Mouse (Mus musculus): ENCODE measurements around the gene Icam2. TPM values are rescaled to one million over a fixed set of nuclear protein-coding genes. Genes with fewer than 3 reads are reported as not detected.
"Not testable (repeated sequence)": the region's sequence is repeated elsewhere in the genome, so short reads cannot be mapped to it uniquely, and the experiment has no call there.

Icam2 gene
- polyA plus RNA-seq, 1 experiment from 2014 or later: 18.3 TPM

DNA sequence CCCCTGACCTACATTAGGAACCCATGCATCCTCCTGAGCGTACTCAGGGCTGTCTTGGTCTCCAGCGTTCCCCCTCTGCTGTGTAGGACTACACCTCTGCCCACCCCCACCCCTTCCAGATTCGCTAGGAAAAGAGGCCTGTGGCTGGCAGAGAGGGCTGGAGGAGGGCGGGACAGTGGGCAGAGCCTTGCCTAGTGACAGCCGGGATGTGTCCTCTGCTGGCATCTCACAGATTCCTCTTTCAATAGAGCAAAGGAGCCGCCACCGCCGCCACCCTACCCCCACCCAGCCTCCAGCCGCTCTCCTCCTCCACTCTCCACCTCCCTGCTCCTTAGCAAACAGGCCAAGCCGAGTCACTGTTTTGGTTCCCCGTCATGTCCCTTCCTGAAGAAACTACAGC is 23.2 kb downstream of the Icam2 start:
- H3K9ac ChIP-seq: peak overlapping the region; percentile 18; the same call in 1 of the 2 replicates
- peak; percentile 40; the same call in 1 of the 2 replicates for ATAC-seq (ENCODE audit: low read depth)
- WGBS: 8% methylated on average over 11 of the region's 11 CpGs
- no peak overlapping the region for H3K4me3 ChIP-seq
- H3K9me3 ChIP-seq: no peaks in the 10 kb centered on the region
- H3K4me1 ChIP-seq (replicated peaks): peaks cover 10% of the 10 kb centered on the region
- no peak overlapping the region for H3K27ac ChIP-seq (replicated peaks)
- no peaks in the 10 kb centered on the region for H3K36me3 ChIP-seq
- H3K27me3 ChIP-seq: no peaks in the 10 kb centered on the region
- H3K4me2 ChIP-seq: peak overlapping the region; percentile 5; the same call in 1 of the 2 replicates

DNA sequence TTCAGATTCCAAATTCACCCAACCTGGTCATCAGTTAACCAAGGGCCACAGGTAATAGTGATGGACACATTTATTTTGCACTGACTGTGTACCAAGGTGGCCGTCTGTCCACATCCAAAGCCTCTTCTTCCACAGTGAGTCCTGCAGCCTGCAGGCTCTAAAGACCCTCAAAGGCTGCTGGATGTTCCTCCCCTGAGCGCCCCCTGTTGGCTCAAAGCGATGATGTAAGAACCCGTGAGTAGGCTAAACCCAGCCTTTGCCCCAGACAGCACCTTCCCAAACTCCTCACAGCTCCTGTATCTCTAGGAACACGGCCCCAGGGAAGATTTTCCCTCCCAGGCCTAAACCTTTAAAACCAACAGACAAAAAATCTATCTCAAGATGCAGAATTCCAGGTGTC is 28.5 kb downstream of the Icam2 start:
- H3K36me3 ChIP-seq: no peaks in the 10 kb centered on the region
- H3K4me3 ChIP-seq: no peak overlapping the region
- 21% methylated on average over 5 of the region's 5 CpGs for WGBS
- no peaks in the 10 kb centered on the region for H3K27me3 ChIP-seq
- ATAC-seq (ENCODE audit: low read depth): no peak
- H3K9me3 ChIP-seq: no peaks in the 10 kb centered on the region
- no peak overlapping the region for H3K4me2 ChIP-seq
- H3K4me1 ChIP-seq (replicated peaks): no peaks in the 10 kb centered on the region
- no peak overlapping the region for H3K27ac ChIP-seq (replicated peaks)
- H3K9ac ChIP-seq: no peak overlapping the region

DNA sequence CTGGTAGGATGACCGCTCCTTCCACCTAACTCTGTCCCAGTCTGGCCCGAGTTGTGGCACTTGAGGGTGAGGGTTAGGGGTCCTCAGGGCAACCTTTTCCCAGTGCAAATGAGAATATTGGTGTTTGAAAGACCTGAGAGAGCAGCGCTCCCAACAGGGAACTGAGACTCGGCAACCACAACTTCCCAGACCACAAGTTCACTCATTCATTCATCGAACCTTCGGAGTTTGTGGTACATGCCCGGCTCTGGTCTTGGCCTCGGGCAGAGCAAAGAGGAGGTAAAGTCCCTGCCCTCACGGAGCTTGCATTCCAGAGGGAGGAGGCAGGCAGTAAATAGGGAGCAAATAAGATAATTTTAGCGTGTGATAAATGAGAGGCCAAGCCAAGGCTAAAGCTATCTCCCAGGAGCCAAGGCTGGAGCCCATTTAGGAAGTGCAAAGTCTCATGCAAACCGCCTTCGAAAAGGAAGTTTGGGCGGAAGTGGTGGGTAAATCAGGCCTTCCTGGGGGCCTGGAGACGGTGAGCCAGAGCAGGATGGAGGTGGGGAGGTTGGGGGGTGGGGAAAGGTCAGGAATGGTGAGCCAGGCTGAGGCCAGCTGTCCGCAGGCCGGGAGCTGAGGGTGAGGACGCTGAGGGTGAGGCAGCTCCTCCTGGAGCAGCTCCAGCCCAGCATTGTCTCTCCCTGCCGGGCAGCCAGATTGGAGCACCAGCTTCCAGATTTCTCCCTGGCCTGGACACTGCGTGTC is 32.3 kb downstream of the Icam2 start:
- H3K27me3 ChIP-seq: no peaks in the 10 kb centered on the region
- no peak overlapping the region for H3K9ac ChIP-seq
- ATAC-seq (ENCODE audit: low read depth): no peak
- H3K27ac ChIP-seq (replicated peaks): no peak overlapping the region
- H3K36me3 ChIP-seq: no peaks in the 10 kb centered on the region
- no peak overlapping the region for H3K4me2 ChIP-seq
- H3K9me3 ChIP-seq: no peaks in the 10 kb centered on the region
- WGBS: 73% methylated on average over 19 of the region's 19 CpGs
- no peaks in the 10 kb centered on the region for H3K4me1 ChIP-seq (replicated peaks)
- no peak overlapping the region for H3K4me3 ChIP-seq

DNA sequence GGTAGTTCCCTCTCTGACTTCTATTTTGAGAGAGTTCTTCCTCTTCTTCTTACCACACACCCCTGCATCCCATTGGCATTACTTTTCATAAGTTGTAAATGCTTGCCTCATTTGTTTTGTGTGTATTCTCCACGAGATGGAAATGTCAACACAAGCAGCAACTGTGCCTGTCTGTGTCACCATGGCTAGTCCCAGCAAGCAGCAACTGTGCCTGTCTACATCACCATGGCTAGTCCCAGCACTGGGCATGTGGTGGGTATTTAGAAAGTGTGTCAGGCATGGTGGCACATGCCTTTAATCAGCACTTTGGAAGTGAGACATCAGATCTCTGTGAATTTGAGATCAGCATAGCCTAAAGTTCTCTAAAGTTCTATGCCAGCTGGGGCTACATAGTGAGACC is 33.7 kb downstream of the Icam2 start:
- no peaks in the 10 kb centered on the region for H3K4me1 ChIP-seq (replicated peaks)
- H3K36me3 ChIP-seq: no peaks in the 10 kb centered on the region
- H3K4me2 ChIP-seq: no peak overlapping the region
- no peak for ATAC-seq (ENCODE audit: low read depth)
- WGBS: 70% methylated on average over 1 of the region's 1 CpGs
- H3K4me3 ChIP-seq: no peak overlapping the region
- H3K27me3 ChIP-seq: no peaks in the 10 kb centered on the region
- H3K9me3 ChIP-seq: no peaks in the 10 kb centered on the region
- no peak overlapping the region for H3K9ac ChIP-seq
- no peak overlapping the region for H3K27ac ChIP-seq (replicated peaks)

DNA sequence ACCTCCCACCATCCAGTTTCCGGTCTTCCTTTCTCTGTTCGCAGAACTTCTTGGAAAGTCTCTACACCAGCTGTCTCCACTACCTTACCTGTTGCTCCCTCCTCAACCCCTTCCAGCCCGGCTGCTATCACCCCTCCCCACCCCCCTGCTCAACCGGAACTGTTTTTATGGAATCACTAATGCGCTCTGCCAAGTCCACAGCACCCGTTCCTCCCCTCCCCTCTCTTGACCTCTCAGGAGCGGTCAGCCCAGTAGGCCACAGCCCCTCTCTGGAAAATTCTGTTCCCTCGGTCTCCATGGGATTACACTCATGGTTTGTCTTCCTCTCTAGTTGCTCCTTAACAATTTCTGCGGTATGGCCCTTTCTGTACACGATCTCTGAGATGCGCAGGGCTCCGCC is 34.7 kb downstream of the Icam2 start, which contains the start of gene Scn4a:
Gene Scn4a, minus strand, starts transcription at position 101 of the 400 bp plus-strand sequence.
- Histone ChIP-seq H3K9me3 (no peaks in the 10 kb centered on the region), H3K4me3 (no peak within 1 kb of the TSS), H3K27me3 (no peaks in the 10 kb centered on the region), H3K4me1 (replicated peaks) (no peaks in the 10 kb centered on the region), H3K27ac (replicated peaks) (no peak within 1 kb of the TSS), H3K36me3 (no peaks in the 10 kb centered on the region), H3K9ac (no peak within 1 kb of the TSS), H3K4me2 (no peak within 1 kb of the TSS)
- no peak for ATAC-seq (ENCODE audit: low read depth)
- WGBS: 91% methylated on average over 12 of the region's 12 CpGs

DNA sequence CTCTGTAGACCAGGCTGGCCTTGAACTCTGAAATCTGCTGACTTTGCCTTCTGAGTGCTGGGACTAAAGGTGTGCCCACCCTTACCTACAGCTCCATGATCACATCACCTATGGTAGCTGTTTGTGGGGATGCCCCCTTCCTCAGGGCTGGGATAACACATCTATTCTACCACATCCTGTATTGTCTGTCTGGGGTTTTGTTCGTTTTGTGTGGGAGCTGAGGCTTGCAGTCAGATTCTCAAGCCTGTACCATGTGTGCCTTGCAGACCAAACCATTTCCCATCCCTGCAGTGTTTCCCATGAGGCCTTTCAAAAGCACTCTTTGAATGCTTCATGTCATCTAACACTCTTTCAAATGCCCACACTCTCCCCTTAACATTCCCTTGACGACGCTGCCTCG is 35.9 kb downstream of the Icam2 start:
- 72% methylated on average over 4 of the region's 4 CpGs for WGBS
- Histone ChIP-seq H3K36me3 (no peaks in the 10 kb centered on the region), H3K27ac (replicated peaks) (no peak overlapping the region), H3K4me2 (no peak overlapping the region), H3K4me1 (replicated peaks) (no peaks in the 10 kb centered on the region), H3K9ac (no peak overlapping the region), H3K27me3 (no peaks in the 10 kb centered on the region), H3K9me3 (no peaks in the 10 kb centered on the region), H3K4me3 (no peak overlapping the region)
- no peak for ATAC-seq (ENCODE audit: low read depth)

DNA sequence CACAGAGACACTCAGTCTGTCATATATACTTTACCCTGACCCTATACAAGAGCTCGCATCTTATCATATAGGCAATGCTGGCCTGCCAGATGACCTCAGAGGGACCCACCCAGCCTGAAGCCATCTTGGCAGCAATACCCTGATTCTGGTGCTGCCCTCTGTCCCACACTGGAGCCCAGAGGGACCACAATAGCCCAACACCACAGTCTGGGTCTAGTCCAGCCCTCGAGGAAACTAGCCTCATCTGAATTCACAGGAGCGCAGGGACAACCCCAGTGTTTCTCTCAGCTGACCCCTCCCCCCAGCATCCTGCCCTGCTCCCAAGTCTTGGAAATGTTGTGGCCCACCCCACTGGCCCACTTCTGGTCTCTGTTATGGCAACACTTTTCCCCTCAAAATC is 36.6 kb downstream of the Icam2 start:
- Histone ChIP-seq H3K4me2 (no peak overlapping the region), H3K9me3 (no peaks in the 10 kb centered on the region), H3K4me1 (replicated peaks) (no peaks in the 10 kb centered on the region), H3K27me3 (no peaks in the 10 kb centered on the region), H3K9ac (no peak overlapping the region), H3K36me3 (no peaks in the 10 kb centered on the region), H3K27ac (replicated peaks) (no peak overlapping the region), H3K4me3 (no peak overlapping the region)
- no peak for ATAC-seq (ENCODE audit: low read depth)
- 78% methylated on average over 3 of the region's 3 CpGs for WGBS

DNA sequence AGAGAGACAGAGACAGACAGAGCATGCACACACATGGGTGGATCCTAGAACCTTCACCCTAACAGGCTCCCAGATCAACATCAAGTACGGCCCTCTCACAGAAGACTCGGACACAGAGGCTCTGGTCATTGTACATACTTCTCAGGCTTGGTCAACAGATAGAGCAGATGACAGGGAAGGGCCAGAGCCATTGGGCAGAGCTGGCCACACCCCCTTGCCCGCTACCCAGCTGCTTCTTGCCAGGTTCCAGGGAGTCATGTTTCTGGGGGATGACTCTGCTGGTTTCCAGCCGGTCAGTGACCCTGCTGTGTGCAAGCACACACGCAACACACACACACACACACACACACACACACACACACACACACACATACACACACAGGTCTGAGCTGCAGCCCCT is 37.0 kb downstream of the Icam2 start:
- Histone ChIP-seq H3K9me3 (no peaks in the 10 kb centered on the region), H3K9ac (no peak overlapping the region), H3K27ac (replicated peaks) (no peak overlapping the region), H3K4me3 (no peak overlapping the region), H3K36me3 (no peaks in the 10 kb centered on the region), H3K27me3 (no peaks in the 10 kb centered on the region), H3K4me1 (replicated peaks) (no peaks in the 10 kb centered on the region), H3K4me2 (no peak overlapping the region)
- ATAC-seq (ENCODE audit: low read depth): no peak
- 70% methylated on average over 5 of the region's 5 CpGs for WGBS

DNA sequence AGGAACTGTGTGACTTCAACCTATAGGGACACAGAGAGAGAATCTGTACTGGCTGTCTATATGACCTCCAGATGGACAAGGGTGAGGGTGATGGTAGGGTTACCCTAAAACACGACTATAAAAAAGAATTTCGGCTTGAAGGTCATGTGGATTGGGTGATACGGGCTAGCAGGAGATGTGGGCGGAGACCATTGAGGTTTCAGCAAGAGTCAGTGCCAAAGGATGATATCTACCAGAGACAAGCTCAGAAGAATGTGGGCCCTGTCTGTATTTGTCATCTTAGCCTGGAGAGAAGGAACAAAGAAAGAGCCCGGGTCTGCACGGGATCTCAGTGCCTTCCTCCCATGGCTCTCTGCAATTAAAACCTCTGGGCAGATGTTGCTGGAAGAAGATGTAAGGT is 38.1 kb downstream of the Icam2 start:
- WGBS: 84% methylated on average over 6 of the region's 6 CpGs
- H3K4me1 ChIP-seq (replicated peaks): no peaks in the 10 kb centered on the region
- no peak overlapping the region for H3K27ac ChIP-seq (replicated peaks)
- H3K36me3 ChIP-seq: no peaks in the 10 kb centered on the region
- no peak for ATAC-seq (ENCODE audit: low read depth)
- H3K9me3 ChIP-seq: no peaks in the 10 kb centered on the region
- no peak overlapping the region for H3K9ac ChIP-seq
- H3K4me3 ChIP-seq: no peak overlapping the region
- no peaks in the 10 kb centered on the region for H3K27me3 ChIP-seq
- H3K4me2 ChIP-seq: no peak overlapping the region

DNA sequence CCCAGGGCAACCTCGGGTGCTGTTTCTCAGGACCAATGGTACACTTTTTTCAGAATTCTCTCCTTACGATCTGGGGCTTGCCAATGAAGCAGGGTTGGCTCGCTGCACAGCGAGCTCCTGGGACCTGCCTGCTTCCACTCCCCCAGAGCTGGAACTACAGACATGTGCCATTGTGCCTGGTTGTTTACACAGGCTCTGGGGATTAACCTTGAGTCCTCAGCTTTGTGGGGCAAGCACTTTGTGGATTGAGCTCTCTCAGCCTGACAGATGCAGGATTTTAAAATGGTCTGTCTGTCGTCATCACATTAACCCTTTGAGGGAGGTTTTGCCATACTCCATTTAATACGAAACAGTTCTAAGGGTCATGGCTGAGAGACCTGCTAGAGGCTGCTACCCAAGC is 43.0 kb downstream of the Icam2 start:
- no peaks in the 10 kb centered on the region for H3K9me3 ChIP-seq
- H3K36me3 ChIP-seq: no peaks in the 10 kb centered on the region
- no peaks in the 10 kb centered on the region for H3K27me3 ChIP-seq
- H3K27ac ChIP-seq (replicated peaks): no peak overlapping the region
- no peak overlapping the region for H3K9ac ChIP-seq
- no peak overlapping the region for H3K4me2 ChIP-seq
- WGBS: 76% methylated on average over 6 of the region's 6 CpGs
- no peaks in the 10 kb centered on the region for H3K4me1 ChIP-seq (replicated peaks)
- ATAC-seq (ENCODE audit: low read depth): no peak
- H3K4me3 ChIP-seq: no peak overlapping the region

DNA sequence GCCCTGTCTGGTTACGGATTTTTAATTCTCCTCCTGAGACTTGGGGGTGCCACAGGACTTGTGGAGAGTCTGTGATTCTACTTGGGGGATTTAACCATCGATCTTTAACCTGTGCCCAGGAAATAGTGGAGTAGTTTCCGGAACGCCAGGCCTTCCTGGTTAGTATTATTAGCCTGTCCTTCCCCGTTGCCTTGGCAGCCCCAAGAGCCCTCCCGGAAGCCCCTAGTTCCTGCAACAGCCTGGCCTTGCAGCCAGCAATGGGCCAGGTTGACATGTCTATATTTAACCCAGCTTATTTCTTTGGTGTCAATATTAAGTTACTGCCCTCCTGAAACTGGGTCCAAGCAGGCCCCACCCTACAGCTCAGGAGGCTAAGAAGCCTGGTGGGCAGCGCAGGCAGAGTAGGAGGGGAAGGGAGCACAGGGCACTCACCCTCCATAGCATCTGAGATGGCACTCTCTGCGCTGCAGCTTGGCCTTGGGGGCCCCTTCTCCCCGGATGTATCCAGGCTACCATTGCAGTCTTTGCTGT is 46.8 kb downstream of the Icam2 start:
- WGBS: 84% methylated on average over 9 of the region's 9 CpGs
- Histone ChIP-seq H3K9me3 (no peaks in the 10 kb centered on the region), H3K4me2 (no peak overlapping the region), H3K27me3 (no peaks in the 10 kb centered on the region), H3K36me3 (no peaks in the 10 kb centered on the region), H3K4me3 (no peak overlapping the region), H3K9ac (no peak overlapping the region), H3K4me1 (replicated peaks) (0 out of 2 replicates have a peak, but pooled peaks cover 3% of the 10 kb centered on the region), H3K27ac (replicated peaks) (no peak overlapping the region)
- no peak for ATAC-seq (ENCODE audit: low read depth)

DNA sequence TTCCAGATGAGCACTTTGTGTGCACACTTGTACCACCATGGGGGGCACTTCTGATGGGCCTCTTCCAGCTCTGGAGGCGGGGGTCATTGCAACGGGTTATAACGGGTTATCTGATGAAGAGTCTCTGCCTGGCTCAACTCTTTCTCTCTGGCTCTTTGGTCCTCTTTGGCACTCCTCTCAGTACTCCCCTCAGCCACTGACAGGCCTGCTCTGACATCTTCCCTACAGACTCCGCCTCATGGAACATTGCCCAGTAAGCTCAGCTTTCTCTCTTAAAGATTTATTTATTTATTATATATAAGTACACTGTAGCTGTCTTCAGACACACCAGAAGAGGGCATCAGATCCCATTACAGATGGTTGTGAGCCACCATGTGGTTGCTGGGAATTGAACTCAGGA is 48.6 kb downstream of the Icam2 start:
- not testable (repeated sequence) for H3K4me2 ChIP-seq; H3K4me1 ChIP-seq (replicated peaks); H3K27me3 ChIP-seq; H3K9me3 ChIP-seq; H3K36me3 ChIP-seq; H3K9ac ChIP-seq; ATAC-seq (ENCODE audit: low read depth); H3K4me3 ChIP-seq; H3K27ac ChIP-seq (replicated peaks)
- 89% methylated on average over 4 of the region's 4 CpGs for WGBS

DNA sequence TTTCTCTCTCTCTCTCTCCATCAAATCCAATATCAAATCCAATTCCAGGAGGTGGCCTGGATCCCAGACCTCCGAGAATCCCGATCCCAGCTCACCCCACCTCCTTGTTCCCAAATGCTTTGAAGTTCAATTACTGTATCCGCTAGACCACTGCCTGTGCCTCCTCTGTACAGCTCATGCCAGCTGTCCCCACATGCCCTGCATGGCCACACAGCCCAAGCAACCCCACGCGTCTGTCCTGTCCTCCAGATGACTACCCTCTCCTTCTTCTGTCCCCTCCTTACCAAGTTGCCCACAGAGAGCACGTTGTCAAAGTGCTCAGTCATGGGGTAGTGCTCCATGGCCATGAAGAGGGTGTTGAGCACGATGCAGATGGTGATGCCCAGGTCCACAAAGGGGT is 49.0 kb downstream of the Icam2 start:
- H3K27ac ChIP-seq (replicated peaks): no peak overlapping the region
- H3K27me3 ChIP-seq: no peaks in the 10 kb centered on the region
- no peak overlapping the region for H3K4me2 ChIP-seq
- ATAC-seq (ENCODE audit: low read depth): no peak
- H3K36me3 ChIP-seq: no peaks in the 10 kb centered on the region
- H3K4me1 ChIP-seq (replicated peaks): 0 out of 2 replicates have a peak, but pooled peaks cover 3% of the 10 kb centered on the region
- H3K4me3 ChIP-seq: no peak overlapping the region
- WGBS: 81% methylated on average over 7 of the region's 7 CpGs
- no peaks in the 10 kb centered on the region for H3K9me3 ChIP-seq
- no peak overlapping the region for H3K9ac ChIP-seq

Data from neural tube, embryonic 13.5 days (tissue).